Mouse (Mus musculus) spleen, embryonic (tissue): ENCODE data around the gene Slc25a33.

Source experiments
- CTCF ChIA-PET: fragments of 350-600 bp; sonication (Branson Sonifier 250); formaldehyde crosslinking; loops from one replicate; lab custom pipeline; 2022; lab: Charles Lee

Gene Slc25a33

DNA sequence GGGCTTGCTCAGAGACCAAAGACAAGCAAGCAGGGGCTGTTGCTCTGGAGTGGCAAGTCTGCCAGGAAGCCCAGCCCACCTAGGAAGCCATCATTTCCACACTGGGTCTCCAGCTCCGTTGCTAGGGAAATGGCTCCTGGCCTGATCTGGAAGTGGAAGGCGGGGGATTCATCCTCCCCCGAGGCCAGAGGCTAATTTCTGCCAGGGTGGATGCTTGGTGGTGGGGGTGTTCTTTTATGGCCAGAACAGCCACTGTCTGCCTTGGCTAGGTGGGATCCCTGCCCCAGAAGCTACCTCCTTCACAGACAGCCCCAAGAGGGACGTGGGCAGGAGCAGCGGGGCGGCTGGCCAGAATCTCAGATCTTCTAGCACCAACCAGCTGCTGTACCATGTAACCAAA lies 40.3 kb downstream of the Slc25a33 start:
- CTCF ChIA-PET, result no interaction called here

DNA sequence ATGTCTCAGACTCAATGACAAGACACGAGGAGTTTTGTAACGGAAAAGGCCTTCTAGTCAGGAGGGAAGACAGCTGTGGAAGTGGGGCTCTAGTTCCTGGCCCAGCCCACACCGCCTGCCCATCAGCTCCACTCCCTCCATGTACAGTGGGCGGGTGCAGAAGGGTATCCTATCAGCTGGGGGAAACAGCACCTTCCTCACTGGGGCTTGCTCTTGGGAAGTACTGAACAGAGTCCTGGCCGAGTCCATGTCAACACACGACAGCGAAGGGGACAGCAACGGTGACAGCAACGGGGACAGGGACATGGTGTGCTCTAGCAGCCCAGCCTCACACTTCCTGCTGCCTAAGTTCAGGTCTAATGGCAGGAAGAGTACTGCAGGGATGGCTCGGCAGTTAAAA lies 41.3 kb downstream of the Slc25a33 start:
- CTCF ChIA-PET, result interaction anchor here (0.5 to 0.6 kb wide), 3 partner anchors 11 to 445 kb away, joined by 3 to 4 read pairs (median 3); no protein-coding TSS in a partner anchor

DNA sequence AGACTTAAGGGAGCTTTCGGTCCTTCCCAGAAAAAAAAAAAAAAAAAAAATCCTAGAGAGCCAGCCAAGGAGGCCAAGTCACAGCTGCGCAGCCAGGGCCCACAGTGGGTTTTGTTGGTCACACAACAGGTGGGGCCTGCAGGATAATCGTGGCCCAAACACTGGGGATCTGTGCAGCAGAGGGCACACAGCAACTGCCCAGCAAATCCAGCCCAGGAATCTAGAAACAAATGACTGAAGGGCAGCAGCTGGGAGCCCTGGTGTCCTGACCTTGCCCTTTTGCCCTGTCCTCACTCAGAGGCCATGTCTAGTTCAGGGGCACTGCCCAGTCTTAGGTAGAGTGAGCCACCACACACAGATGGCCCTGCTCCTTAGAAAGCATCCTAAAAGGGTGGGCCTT lies 41.8 kb downstream of the Slc25a33 start:
- CTCF ChIA-PET, result no interaction called here

DNA sequence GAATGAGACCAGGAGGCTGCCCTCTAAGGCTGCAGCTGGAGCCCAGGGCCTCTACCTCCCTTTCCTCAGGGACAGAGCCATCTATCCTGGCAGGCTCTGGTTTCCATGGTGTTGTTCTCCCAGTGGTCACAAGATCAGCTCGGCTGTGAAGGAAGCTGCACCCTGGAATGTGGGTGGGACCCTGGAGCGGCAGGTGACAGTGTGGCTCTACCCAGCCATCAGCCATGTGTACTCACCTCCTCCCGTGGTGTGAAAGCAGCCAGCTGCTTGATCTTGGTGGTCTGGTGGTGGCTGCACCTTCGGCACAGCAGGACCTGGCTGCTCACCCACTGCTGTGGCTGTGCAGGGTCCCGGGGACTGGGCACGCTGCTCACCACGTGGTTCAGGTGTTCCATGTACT lies 43.2 kb downstream of the Slc25a33 start:
- CTCF ChIA-PET, result interaction anchor here (0.6 kb wide), 1 partner anchor 9 kb away, joined by 3 read pairs; no protein-coding TSS in a partner anchor

DNA sequence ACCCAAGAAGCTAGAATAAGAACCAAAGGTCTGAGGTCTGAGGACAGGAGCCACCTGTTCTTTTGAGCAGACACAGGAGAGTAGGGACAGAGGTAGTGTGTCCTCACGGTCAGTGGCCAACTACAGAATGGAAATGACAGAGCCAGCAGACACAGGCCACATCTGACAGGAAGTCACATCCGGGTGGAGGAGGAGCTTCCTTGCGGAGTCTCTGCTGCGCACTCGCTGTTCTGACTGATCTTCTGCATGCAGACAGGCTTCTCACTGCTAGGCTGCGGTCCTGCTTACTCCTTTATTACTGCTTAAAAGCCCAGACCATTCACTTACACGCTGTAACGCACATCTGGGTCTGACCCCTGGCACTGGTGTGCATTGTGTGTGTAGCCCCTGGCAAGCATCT lies 45.3 kb downstream of the Slc25a33 start:
- CTCF ChIA-PET, result no interaction called here

DNA sequence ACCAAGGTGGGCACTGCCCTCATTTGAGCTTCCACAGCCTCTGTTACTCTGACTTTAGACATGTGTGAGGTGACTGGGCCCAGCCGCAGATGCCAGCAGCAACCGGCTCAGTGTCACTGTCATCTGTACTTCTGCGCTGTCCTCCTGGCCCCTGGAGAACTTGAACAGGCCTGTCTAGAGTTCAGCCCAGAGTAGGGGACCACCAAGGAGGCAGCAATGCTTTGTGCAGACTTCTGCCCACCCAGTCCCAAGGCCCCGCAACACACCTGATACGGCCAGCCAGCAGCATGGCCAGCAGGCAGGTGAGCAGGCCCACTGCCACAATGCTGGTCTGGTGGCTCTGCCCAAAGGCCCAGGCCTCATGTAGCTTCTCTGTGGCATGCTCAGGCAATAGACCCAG lies 46.4 kb downstream of the Slc25a33 start:
- CTCF ChIA-PET, result no interaction called here

DNA sequence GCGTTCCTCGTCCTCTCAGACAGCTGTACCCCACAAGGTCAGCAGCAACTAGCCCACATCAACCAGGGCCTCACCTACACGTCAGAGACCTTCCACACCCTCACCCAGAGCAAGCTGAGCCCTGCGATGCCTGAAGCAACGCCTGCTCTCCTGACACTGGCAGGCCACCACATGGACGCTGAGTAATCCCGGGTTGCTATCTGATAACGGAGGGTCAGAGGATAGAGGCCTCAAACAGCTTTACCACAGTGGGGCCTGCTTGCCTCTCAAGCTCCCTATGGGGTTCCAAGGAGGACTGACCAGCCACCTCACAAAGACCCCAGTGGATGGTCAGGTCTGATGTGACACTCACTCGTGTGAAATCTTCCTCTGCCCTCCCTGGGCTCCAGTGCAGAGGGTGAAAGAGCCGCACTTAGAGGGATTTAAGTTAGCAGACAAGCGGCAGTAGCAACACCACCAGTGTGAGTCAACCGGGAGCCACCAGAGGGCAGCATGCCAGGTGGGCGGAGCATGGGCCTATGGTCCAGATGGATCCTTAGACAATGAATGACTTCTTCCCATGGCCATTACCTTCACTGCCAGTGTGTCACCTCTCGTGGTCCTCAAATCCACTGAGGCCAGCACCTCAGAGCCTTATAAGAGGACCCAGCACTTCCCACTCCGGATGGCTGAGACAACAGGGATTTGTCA lies 48.3 kb downstream of the Slc25a33 start:
- CTCF ChIA-PET, result interaction anchor here (0.6 kb wide), 1 partner anchor 66 kb away, joined by 4 read pairs; no protein-coding TSS in a partner anchor

DNA sequence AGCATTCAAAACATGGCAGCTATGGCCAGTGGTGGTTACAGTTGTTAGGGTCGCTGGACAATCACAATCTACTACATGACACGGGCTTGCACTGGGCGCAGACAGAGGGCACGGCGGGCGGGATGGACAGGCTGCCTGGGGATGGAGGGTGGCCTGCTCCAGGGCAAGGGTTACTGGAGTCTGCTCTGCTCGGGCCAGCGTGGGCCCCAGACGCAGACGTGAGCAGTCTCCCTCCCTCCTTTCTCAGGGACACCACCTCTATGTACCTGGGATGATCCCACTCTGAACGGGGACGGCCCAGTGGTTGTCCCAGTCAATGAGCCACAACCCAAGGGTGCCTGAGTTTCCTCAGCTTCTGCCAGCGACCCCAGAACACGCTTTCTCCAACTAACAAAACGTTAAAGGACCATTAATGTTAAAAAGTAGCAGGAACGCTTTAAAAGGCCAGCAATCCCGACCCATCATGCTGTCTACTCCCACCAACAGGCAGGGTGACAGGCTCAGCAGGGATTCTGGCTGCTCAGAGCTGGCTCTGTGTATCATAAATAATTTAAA lies 49.1 kb downstream of the Slc25a33 start:
- CTCF ChIA-PET, result no interaction called here

DNA sequence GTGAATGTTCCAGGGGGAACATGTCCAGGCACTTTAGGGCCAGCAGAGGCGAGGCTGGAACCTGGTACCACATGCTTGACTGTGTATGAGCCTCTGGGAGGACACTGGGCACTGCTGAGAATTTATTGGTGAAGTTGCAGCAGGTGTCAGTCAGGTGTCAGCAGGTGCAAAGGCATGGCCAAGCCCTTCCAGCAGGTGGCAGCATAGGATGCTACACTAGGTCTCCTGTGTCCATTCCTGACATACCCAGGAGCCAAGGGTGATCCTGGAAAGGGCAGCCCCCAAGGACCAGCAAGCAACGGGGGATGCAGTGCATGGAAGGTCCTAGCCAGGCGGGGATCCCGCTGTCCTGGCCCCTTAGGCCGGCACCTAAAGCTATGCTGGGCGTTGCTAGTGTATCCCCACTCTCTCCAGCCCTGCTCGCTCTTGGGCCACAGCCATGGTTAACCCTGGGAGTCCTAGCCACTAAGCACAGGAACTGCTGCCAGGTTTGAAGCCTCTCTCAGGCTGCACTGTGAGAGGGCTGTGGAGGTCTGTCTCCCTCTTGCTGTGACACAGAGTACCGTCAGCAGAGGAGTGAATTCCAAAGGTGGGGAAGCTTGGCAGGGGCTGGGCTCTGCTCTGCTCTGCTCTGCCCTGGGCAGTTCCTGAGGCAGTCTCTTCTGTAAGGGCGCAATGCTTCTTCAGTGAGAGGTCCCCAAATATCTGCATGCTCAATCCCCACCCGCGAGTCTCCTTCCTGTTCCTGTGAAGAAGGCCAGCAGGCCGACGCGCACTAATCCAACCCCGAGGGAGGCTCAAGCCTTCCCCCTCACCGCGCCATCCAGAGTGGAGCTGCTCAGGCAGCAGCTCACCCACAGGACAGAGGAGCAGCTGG lies 50.0 kb downstream of the Slc25a33 start:
- CTCF ChIA-PET, result no interaction called here

DNA sequence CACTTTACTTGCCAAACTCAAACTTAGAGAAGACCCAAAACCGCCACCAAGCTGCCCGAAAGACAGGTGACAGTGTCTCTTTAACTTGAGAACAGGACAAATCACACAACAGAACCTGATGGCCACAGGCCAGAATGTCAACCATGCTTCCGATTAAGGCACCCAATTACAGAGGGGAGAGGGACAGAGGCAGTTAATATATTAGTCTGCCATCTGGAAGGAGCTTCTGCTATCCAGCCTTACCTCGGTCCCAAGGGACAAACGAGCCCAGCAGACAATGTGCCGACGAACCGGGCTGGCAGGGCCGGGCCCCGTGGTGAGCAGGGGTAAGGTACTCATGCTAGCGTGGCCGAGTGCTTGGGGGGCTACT lies 51.1 kb downstream of the Slc25a33 start:
- CTCF ChIA-PET, result no interaction called here

DNA sequence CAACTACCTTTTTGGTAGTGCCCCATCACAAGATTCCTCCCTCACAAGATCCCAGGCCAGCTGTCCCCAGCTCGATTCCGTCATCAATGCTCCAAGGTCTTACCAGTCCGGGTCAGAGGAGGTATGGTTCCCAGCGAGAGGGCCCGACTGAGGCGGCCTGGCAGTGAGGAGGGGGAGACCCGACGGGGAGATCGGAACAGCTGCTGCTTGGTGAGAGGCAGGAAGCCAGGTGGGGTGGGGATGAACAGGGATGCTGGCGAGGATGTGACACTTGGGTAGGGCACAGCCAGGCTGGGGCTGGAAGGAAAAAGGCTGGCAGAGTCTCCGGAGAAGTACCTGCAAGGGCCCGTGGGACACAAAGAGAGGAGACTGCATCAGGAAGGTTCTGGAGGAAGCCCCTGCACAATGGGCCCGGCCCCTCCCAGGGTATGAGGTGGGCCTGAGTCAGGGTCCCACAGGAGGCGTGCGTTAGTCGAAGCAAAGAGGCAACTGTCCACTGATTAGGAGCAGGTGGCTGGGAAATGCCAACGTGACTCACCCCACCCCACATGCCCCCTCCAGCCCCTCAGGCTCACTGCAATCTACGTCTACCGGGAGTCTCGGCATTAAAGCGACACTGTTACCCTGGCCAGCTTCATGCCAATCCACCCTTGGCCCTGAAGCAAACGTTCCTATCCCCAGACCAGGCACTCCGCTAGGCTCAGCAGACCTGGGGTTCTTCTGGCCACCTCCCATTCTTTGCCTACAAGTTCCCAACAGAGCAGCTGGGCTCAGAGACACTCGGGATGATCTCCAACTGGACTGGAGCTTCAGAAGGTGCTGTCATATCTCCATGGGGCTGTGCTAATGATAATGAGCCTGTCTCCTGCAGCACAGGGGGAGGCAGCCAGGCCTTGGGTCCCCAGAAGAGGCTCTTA lies 51.7 kb downstream of the Slc25a33 start:
- CTCF ChIA-PET, result interaction anchor here (0.5 to 0.7 kb wide), 3 partner anchors 11 to 313 kb away, joined by 3 to 9 read pairs (median 5); no protein-coding TSS in a partner anchor

DNA sequence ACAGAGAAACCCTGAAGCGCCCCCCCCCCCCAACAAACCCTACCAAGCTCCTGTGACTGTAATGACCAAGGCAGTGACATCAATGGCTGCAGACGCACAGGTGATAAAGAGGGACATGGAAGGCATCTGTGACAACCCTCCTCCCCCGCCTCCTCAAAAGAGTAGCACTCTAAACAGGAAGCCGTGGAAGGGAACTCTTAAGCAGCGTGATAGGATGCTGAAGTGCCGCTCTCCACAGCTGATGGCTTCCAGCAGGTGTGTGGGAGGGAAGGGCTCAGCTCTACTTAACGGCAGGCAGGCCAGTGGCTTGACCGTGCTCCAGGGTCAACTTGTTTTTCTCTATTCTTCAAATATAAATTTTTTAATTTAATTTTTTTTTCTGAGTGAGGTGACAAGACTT lies 52.9 kb downstream of the Slc25a33 start:
- CTCF ChIA-PET, result interaction anchor here (0.6 to 0.7 kb wide), 2 partner anchors 12 to 29 kb away, joined by 3 to 4 read pairs; no protein-coding TSS in a partner anchor

DNA sequence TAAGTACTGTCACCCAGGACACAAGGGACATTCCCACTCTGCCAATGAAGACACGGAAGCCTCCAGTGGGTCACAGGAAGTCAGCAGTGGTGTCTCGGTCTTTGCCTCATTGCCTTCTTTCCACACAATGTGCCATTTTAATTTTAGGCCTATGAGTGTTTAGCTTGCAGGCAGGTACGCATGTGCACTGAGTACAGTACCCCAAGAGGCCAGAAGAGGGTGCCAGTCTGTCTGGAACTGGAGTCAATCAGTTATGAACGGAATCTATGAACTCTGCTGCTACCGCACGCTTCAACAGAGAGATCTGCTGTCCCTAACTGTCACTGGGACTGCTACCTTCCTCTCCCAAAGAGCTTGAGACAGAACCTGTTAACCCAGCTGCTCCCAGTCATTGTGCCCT lies 54.4 kb downstream of the Slc25a33 start:
- CTCF ChIA-PET, result no interaction called here

DNA sequence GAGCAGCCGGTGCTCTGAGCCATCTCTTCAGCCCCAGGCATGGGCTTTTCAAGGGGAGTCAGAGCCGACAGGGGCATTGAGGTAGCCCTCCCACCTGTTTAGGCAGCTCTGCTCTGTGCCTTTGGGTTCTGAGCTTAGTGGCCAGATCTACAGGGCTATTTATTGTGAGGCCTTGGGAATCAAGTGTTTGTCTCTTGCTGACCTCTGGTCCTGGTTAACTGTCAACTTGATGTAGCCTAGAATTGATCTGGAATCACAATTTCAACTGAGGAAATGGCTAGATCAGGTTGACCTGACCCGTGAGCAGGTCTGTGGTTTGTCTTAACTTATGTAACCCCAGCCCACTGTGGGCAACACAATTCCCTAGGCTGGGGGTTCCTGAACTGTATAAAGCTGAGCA lies 59.5 kb downstream of the Slc25a33 start:
- CTCF ChIA-PET, result no interaction called here

DNA sequence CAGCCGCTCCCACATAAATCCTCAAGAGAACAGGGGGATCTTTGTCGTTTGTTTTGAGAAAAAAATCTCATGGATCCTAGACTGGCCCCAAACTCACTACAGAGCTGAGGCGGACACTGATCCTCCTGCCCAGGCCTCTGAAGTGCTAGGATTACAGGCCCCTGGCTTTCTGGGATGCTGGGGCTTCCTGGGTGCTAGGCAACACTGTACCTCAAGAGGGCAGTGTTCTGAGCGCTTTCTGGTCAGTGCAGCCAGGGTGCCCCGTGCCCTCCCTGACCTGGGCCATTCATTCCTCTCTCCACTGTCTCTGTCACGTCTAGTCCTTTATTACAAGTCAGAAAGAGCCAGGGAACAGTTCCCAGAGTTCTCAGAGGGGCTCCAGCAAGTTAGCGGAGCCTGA lies 62.1 kb downstream of the Slc25a33 start:
- CTCF ChIA-PET, result interaction anchor here (1.0 to 1.3 kb wide), 2 partner anchors 22 to 62 kb away, joined by 3 to 4 read pairs; no protein-coding TSS in a partner anchor

DNA sequence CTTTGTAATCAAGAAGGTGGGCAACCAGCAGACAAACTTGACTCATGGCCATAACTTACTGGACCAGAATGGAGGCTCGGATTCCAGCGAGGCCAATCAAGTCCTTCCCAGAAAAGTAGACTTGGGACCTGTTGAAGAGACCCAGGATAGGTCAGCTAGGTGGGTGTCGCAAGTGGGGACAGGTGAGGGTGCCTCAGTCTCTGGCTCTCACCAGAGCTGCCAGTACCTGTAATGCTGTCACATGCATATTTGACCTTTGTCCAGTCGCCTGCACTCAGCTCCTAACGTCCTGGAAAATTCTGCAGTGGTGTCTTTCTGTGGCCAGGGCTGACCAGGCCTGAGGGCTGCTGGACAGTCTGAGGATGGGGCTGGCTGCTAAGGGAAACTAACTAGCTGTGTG lies 62.6 kb downstream of the Slc25a33 start:
- CTCF ChIA-PET, result interaction anchor here (1.0 to 1.3 kb wide), 2 partner anchors 22 to 61 kb away, joined by 3 to 4 read pairs; no protein-coding TSS in a partner anchor

DNA sequence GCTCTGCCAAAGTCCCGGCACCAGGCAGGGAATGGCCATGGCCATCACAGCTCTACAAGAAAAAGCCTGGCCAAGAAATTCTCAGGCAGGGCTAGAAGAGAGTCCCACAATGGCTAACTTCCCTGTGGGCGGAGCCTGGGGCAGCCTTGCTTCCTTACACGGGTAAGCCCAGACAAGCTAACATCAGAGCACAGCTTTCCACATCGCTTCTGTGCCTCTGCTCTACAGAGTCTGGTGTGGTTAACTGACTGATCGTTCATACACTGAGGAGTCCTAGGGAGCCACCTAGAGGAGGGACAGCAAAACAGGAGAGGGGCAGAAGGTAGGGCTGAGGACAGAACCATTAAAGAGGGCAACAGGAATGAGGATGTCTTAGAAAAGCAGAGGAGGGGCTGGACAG lies 63.6 kb downstream of the Slc25a33 start:
- CTCF ChIA-PET, result interaction anchor here (0.6 to 0.9 kb wide), 3 partner anchors 11 to 28 kb away, joined by 3 to 4 read pairs (median 4); no protein-coding TSS in a partner anchor

DNA sequence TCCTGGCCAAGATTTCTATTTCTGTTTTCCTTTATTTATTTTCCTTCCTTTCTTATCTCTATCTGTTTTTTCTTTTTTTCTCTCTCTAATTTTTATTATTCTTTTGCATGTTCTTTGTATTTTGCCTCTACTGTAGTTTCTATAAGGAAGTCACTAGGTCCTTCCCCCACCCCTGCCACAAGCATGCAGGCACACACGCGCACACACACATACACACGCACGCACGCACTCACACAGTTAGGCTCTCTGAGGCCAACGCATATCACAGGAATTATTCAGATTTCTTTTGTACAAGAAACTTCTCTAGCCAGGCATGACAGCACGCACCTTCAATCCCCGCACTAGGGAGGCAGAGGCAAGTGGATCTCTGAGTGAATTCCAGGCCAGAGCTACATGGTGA lies 68.1 kb downstream of the Slc25a33 start:
- CTCF ChIA-PET, result interaction anchor here (0.6 kb wide), 2 partner anchors 18 to 55 kb away, joined by 3 to 7 read pairs; no protein-coding TSS in a partner anchor

DNA sequence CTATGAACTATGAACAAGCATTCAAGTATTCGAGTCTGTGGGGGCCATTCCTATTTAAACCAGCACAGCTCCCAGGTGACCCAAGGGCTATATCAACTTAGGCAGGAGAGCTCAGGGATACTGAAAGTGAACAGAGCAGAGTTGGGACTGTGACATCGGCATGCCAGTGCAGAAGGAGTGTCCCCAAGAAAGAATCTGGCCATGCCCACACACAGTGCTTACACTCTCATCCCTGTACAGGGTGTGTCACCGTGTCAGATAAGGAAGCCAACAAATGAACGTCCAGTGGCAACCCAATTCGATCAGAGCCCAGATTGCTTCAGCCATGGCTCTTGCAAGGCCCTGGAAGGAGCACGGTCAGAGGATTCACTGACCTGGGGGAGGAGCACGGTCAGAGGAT lies 68.8 kb downstream of the Slc25a33 start:
- CTCF ChIA-PET, result interaction anchor here (0.6 kb wide), 1 partner anchor 48 kb away, joined by 3 read pairs; no protein-coding TSS in a partner anchor

DNA sequence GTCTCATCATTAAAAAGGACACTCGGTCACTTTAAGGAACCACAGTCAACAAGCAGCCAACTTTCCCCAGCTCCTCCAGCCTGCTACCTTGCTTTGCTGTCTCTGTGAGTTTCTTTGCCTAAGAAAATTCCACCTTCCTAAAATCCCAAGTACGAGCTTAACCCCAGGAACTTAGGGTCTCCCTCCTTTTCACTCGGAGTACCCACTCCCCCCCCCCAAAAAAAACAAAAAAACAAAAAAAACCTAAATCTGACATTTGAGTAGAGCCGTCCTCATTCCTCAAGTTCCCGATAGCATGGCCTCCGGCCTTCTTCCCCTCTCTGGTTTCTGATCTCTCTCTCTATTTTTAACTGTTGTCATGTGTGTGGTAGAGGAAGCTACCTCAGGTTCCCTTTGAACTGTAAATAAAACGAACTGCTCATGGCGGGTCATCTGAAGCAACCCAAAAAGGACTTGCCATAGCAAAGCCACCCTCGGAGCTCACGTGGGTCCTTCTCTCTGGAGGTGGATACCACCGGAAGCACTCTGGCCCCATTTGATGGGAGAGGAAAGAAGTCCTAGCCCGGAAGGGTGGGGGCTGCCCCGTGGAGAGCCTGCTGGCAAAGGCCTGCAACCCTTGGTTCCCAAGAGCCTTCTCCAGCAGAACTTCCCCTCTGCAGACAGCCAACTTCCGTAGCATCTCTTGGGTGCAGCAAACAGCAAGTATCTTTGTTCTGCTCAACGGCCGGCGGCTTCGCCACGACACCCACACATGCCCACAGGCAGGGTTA lies 71.7 kb downstream of the Slc25a33 start, which contains the start of gene Pik3cd:
Pik3cd (minus strand) TSS at position 362 of the 770 bp plus-strand sequence.
- CTCF ChIA-PET, result interaction anchor here (0.7 kb wide), 1 partner anchor 39 kb away, joined by 3 read pairs; no protein-coding TSS in a partner anchor
